Mouse (Mus musculus) layer of hippocampus, adult 11-12 months (tissue): ENCODE data around the gene Zfp454.

Experiments
- DNase-seq: peaks from one replicate; pipeline ENCODE4 v3.0.0; 2022; ENCODE audit warnings: low spot score

The Zfp454 gene

DNA sequence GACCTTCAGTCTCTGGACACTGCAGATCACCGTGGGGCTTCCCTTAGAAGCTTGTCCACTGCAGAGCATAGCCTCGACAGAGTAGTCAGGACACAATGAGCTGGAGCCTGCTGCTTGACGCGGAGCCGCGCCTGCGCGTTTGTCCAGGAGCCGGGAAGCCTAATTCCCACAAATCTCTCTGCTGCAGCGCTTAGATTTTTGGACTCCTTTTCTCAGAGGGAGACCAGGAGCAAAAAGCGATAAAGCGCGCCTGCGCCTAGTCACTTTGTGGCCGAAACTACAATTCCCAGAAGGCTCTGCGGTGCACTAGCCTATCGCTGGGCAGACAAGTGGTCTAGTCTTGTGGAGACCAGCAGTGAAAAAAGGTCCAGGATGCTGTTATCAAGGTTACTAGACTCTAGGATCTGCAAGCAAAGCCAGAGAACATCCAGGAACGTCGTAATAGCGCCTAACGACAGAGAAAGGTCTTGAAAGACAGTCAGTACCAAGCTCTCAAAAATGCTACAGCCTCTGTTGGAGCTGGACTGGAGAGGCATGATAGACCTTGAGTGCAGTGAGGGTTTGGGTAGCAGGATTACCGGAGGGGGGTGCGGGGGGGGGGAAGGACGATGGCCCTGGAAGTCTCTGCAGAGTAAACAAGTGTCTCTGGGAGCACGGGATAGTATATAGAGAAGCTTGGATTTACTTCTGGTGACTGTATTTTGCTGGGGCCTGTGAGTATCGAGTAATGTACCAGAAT is at the start of gene Zfp454:
Gene Zfp454 (minus strand): TSS at position 262 of the 739 bp plus-strand sequence.
- peak; percentile 94 for DNase-seq

DNA sequence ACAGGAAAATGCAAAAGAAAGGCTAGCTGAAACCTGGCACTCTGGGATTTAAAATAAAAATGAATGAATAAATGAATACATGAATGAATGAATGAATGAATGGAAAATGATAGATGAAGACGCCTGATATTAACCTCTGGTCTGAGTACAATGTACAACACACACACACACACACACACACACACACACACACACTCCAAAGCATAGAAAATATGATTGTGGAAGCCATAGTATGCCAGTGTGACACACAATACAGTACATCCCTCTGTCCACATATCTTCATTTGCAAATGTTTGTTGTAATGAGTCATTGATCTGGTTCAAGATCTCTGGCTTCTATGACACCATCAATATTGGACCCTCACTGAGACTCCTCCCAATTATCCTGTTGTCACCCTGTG is 44.6 kb upstream of the Zfp454 start:
- no peak for DNase-seq

DNA sequence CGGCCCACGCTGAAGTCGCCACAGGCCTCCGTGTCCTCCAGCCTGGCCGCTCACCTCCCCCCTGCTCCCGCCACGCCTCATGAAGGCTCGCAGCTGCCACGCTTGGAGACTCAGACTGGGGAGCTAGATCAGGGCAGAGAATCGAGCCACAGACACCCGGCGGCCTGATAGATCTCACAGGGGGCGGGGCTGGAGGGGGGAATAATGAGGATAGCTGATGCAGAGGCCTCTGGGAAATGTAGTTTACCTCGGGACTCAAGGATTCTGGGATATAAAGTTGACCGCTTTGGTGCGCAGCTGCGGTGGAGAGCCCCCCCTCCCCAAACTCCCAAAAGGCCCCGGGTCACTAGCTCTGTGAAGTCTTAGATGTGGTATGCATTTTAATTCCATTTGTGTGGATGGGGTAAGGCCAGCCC is 44.0 kb upstream of the Zfp454 start, which contains the start of gene Zfp354b:
Gene Zfp354b (minus strand): TSS at position 183 of the 416 bp plus-strand sequence.
- peak; percentile 88 for DNase-seq

DNA sequence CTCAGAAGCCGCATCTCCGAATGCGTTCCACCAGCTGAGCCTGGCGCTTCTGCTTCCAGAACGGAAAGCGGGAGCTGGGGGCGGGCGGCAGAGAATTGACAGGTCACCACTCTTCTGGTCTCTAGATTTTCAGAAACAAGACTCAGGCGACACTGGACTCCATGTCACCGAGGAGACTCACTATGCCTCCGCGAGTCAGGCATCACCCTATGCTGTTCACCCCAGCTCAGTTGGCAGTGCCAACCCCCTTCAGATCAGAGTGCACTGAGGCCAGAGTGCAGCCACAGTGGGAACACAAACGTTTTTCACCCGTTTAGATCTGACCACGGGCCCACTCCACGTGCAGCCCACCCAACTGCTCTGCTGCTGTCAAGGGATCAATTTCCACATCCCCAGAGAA is 43.6 kb upstream of the Zfp454 start:
- DNase-seq: no peak

DNA sequence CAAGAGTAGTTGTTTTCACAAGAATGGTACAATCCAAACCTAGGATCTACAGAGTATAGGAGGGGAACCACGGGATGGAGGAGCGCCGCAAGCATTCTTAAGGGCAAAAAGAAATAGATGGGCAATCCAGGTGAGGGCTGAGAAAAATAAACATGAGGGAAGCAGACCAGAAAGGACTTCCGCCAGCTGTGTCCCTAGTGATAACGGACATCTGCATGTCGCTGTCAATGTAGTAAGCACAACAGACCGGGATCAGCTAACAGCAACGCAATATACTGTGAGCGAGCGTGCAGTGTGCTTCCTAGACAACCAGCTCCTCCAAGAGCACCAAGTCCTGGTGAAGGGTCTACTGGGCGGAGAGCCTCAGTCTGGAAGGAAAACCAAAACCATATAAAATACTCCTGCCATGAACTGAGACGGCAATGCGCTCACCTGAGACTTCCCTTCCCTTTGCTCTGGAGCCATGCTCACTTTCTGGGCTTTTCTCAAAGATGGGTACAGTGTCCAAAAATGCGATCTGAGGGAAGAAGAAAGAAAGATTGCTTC is 43.1 kb upstream of the Zfp454 start:
- no peak for DNase-seq

DNA sequence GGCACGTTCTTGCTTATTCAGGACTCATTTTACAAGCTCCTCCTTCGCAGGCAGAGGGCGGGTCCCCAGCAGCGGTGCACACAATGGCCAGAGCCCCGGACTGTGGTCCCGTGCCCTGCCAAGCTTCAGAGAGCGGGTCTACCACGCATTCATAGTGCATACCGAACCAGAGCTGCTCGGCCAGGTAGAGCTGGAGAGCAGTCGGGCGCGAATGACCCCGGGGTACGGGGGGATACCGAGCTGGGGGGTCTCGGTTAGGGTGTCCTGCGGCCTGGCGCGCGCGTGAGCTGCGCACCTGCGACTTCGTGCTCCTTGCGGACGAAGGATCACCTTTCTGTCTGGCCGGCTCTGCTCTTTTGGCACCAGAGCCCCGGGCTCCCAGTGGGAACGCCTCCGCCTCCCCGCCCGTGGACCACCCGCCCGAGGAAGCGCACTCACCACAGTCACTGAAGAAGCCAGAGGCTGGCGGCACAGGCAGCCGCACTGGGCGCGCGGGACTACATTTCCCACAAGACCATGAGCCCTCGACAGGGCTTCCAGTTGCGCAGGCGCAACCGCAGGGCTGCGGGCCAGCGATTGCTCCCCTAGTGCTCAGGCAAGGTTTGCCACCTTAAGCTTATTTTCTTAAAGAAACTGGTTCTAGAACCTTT is 28.3 kb upstream of the Zfp454 start, which contains the start of gene Zfp2:
Gene Zfp2 (minus strand): TSS at position 495 of the 650 bp plus-strand sequence.
- DNase-seq: peak; percentile 94

DNA sequence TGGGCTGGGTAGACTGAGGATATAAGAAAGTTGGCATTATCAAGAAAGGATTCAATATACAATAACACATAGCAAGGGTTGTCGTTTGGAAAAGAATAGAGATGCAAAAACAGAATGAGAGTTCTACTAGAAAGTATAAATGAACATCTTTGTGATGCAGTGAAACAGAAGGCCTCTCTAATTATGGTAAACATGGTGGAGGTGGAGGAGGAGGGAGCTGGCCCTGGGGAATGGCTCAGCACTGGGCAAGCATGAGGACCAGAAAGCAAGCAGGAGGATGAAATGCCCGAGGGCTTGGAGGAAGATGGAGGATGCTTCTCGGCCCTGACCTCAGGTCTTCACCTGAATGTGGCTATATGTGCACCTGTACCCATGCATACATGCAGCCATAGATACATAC is 27.0 kb upstream of the Zfp454 start:
- DNase-seq: no peak

DNA sequence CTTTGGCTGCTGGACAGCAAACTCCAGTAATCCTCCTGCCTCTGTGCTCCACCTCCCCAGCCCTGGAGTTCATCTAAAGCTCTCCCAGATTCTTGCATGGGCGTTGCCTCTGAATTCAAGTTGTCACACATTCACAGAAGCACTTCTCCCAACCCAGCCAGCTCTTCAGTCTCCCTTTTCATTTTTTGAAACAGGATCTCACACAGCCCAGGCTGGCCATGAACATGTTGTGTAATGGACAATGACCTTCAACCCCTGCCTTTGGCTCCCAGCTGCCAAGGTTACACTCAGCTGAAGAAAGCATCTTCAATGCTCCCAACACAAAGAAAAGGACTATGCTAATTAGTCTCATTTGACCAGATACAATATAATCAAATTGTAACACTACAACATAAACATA is 25.9 kb upstream of the Zfp454 start:
- DNase-seq: no peak

DNA sequence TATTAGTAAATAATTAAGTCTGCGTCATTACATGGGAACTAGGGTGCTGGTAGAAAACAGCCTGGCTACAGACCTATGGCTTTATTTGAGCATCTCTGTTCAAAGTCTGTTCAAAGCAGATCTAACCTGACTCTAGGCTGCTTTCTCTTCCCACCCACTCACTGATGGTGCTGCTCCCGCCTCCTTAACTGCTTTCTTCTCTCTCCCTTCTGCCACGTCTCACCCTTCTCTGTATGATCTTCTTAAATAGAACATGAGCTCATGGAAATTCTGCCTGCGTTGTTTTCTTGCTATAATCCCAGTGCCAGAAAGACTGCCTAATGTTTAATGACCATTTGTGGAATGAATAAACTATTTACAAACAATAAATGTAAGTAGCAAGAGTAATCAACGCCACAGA is 20.7 kb upstream of the Zfp454 start:
- no peak for DNase-seq

DNA sequence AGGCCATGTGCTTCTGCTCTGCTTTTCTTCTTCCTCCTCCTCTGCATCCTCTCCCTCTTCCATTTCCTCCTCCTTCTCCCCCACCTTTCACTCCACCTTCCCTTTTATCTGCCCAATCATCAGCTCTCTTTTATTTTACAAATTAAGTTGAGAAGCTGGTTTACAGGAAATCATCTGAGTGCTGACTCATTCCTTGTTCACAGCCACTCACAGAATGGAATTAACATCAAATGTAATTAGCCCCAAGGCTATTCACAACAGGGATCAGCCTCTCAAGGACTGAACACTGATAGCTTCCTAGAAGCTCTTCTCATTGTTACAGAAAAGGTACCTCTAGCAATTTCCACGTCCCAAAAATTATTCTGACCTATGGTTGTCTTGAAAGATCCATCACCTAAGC is 9.9 kb upstream of the Zfp454 start:
- no peak for DNase-seq

DNA sequence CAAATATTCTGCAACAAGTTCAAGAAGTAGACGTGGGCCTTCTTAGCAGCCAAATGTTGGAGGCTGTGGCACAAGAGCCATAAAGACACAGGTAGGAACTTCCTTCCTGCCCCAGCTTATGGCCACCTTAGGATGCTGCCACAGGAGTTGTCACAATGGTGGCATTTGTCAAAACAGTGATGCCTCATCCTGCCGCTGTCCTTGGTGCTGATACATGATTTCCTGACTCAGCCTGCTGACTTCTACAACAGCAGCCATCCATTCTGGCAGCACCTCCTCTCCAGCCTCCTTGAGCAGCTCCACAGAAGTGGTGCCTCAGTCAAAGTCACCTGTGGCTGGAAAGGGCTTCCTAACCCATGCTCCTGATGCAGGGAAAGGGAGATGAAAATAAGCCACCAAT is 5.0 kb upstream of the Zfp454 start:
- DNase-seq: no peak

DNA sequence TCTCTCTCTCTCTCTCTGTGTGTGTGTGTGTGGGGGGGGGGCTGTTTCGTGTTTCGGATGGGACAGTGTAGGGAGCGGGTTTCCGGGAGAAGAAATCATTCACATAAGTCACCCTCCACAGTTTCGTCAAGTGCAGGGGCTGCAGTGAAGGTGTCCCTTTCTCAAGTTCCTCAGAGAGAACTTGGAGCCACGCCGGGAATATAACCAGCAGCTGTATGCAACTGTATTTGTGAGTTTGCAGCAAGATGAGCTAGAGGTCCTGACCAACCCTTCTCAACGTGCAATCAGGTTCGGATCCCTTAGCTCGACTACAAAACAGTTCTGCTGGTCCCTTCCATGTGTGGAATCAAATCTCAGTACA is 538 bp downstream of the Zfp454 start:
- no peak for DNase-seq

DNA sequence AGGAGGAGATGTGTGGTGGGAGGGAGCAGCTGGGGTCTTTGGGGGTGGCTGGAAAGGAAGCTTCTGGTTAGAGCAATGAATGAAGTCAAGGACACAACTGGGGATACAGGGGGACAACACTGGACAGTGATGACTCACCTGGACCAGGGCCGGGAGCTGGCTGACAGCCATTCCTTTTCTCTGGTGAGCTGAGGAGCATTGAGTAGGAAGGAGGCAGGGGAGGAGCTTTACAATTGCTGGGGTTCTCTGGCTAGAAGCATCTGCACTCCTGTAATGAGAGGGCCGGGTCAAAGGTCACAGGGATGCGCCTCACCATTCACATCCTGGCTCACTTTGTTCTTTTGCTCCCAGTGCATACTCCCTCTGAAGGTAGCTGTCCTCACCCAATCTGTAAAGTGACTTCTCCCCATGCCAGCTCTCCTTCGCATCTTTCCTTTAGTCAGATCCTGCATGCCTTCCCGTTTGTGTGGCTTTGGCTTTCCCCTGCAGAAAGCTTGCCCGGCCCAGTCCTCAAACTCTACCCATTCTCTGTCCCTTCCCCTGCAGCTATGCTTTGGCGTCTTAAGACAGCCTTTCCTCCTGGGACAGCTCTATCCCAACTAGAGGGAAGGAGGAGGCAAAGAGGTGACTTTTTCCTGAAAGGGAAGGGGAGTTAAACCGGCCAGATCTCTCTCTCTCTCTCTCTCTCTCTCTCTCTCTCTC is 1.1 kb downstream of the Zfp454 start:
- no peak for DNase-seq

DNA sequence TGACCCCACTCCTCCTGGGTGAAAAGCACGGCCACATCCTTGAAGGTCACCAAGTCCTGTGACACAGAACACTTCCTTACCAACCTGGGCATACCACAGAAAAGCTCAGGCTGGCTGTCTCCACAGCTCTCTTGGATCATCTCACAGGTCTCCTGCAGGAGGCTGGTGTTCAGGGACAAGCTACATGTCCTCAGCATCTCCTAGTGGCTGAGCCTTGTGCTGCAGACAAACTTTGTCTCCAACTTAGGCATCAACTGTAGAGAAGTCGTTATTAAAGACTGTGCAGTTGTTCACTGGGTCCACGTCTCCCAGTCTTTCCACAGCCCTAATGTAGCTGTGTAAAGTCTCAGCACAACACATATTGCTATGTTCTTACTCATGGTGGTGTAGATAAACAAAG is 3.7 kb downstream of the Zfp454 start:
- no peak for DNase-seq

DNA sequence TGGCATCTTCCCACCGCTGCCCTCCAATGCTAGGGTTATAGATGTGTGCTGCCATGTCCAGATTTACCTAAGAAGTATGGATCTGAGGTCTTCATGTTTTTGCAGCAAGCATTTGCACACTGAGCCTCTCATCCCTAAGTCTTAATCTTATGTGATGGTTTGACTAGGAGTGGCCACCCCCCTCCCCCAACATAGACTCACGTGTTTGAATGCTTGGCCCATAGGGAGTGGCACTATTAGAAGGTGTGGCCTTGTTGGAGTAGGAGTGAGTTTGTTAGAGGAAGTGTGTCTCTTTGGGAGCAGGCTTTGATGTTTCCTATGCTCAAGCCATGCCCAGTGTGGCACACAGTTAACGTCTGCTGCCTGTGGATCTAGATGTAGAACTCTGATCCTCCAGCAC is 8.8 kb downstream of the Zfp454 start:
- DNase-seq: no peak

DNA sequence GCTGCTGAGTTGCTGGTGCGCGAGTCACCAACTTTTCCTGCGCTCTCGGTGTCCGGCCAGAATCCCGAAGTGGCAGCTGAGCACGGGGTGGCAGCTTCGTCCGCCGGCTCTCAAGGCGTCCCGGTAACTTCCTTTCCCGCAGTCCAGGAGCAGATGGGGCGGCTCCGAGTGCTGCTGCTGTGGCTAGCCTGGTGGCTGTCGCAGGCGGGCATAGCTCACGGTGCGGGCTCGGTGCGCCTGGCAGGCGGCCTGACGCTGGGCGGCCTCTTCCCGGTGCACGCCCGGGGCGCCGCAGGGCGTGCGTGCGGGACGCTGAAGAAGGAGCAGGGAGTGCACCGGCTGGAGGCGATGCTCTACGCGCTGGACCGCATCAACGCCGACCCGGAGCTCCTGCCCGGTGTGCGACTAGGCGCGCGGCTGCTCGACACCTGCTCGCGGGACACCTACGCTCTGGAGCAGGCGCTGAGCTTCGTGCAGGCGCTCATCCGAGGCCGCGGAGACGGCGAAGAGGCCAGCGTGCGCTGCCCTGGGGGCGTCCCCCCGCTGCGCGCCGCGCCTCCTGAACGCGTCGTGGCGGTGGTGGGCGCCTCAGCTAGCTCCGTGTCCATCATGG is 36.4 kb downstream of the Zfp454 start:
- DNase-seq: no peak

DNA sequence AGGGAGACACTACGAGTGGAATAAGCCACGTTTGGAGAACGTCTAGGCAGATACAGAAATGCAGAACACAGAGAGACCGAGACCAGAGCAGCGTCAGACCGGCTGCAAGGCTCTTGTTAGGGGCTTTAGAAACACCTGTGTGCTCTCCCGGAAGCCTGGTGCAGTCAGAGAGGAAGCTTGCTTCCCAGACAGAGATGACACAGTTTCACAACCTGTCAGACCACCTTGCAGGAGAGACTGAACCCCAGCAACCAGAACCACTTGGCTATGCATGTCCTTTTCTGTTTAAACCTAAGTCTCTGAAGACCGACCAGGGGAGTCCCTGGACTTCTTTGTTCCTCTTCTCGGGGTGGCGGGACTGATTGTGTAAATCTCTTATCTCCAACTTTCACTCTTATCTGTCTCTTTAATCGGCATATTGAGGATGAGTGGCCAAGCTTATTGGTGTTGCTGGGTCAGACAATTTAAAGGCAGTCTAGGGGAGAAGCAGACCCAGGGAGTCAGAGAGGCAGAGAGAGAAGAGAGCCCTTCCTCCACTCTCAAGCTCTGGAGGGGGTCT is 37.2 kb downstream of the Zfp454 start, which contains the start of gene Grm6:
Gene Grm6 (plus strand): TSS at position 509 of the 559 bp plus-strand sequence.
- no peak for DNase-seq

DNA sequence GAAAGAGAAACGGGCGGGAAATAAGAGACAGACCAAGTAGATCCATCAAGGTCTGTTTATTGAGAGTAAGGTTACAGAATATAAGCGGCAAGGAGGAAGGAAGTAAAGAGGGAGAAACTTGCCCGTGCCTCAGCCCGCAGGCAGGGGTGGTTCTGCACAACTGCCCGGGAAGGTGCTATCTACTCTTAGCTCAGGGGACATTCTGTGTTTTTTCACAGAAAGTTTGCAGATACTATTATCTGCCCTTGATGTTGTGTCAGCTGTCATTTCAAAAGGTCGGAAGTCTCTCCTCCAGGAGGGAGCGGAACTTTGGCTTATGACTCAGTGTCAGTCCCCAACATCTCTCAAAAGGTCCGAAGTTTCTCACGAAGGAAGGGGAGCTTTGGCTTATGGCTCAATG is 38.1 kb downstream of the Zfp454 start:
- DNase-seq: no peak

DNA sequence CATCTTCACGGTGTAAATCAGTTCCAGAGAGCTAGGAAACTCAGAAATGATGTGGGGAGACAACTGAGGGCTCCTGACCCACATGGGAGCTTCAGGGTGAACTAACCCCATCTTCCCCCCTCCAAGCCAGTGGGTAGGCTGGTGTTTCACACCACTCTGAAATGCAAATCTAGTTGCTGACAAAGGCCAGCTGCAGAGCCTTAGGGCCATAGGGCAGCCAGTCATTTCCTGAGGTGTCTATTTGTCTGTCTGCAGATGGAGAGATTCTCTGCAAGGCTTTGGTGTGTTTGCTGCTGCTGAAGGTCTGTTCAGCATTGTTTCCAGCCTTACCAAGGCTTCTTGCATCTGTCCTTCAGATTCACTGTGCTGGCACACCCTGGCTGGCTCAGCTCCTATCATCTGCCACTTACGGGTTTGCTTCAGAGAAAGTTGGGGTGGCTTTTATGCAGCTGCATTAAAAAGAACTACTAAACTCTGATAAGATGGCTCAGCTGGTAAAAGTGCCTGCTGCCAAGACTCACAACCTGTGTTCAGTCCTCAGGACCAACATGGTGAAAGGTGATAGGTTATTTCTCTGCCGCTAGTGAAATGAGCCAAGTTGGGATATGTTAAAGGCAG is 38.8 kb downstream of the Zfp454 start:
- no peak for DNase-seq

DNA sequence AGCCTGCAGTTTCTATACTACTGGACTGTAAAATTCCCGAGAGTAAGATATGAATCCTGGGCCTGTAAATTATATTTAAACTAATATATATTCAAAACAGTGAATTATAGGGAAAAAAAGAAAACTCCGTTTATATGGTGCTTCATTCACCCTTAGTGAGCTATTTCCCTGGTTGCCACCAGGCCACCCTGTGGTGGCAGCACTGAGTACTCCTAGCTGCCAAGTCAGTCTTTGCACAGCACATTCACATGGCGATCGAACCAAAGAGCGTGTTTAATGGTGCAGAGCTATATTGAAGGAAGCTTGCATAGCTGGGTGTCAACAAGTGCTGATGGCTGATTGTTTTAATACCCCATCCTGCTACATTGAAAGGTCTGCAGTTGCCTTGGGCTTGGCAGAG is 40.4 kb downstream of the Zfp454 start:
- DNase-seq: no peak

DNA sequence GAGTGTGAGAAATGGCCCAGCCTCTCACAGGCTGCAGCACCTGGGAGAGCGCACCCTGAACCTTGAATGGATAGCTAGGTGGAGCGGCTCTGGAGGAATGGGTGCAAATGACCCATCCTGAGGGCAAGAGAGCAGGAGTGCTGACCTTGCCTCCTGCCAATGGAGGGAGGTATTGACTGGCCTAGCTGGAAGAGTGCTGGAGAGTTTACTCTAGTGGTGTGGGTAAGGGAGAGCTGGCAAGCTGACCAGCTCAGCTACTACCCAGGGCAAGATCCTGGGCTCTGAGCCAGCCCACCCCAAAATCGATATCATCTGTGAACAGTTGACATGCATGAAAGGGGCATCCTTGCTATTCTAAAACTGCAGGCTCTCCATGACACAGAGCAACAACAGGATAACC is 41.5 kb downstream of the Zfp454 start:
- DNase-seq: no peak
